16 mouse cellular contexts compared by ENCODE assay signal in the genomic region with DNA sequence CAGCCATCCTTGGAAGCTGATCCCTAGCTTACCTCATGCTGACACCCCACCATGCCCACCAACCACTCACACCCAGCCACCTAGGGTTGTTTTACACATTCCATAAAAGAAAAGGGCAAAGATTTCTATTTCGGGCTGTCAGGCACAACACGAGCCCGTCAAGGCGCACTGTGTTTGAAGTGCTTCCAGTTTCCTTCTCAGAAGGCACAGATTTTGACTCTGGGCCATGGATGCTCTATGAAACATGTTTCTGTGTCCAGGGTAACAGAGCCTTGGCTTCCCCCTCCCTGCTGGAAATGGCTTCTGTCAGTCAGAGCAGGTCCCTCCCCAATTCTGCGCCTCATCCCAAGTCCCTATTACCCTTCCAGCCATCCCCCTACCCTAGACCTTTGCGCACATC.
DNase-seq lines count a peak whose midpoint lies in the region; ATAC-seq and TF ChIP-seq lines count a peak whose summit lies in the region.
"Had no signal": no experiment of that assay in that cellular context is flagged by ENCODE, and none has a peak within 500 bp of the region (broad histone marks: within the 10 kb centered on the region; RNA-seq: fewer than 3 reads in every experiment).

No protein-coding gene starts in this region.

- H3K4me3 ChIP-seq in forebrain, postnatal 0 days (ENCODE audit: low read depth, low read length), result no peak overlapping the region
- H3K4me3 ChIP-seq in forebrain, embryonic 13.5 days, result no peak overlapping the region
- H3K4me3 ChIP-seq: embryonic facial prominence, embryonic 10.5 days; heart, embryonic 10.5 days; lung, embryonic 15.5 days; megakaryocyte, embryonic 14.5 days had no signal

- ATAC-seq in forebrain, postnatal 0 days, result peak; percentile 40; the same call in 1 of the 2 replicates
- ATAC-seq in forebrain, embryonic 13.5 days, result no peak
- ATAC-seq: intestine, embryonic 16.5 days had no signal

- no peaks in the 10 kb centered on the region for H3K36me3 ChIP-seq in forebrain, postnatal 0 days (ENCODE audit: insufficient read depth)
- no peaks in the 10 kb centered on the region for H3K36me3 ChIP-seq in forebrain, embryonic 13.5 days (ENCODE audit: poor library complexity, severe bottlenecking)
- H3K36me3 ChIP-seq: embryonic facial prominence, embryonic 10.5 days; heart, embryonic 10.5 days; lung, embryonic 15.5 days had no signal

- TF ChIP-seq CTCF in forebrain, postnatal 0 days (IDR thresholded peaks at IDR 0.05; ENCODE audit: low read depth), result no peak

- DNase-seq in forebrain, postnatal 0 days, result peak; percentile 79
- DNase-seq in layer of hippocampus, adult 8-10 months (ENCODE audit: low spot score in 2 of 2), result peak; percentile 30 to 50
- no peak for DNase-seq in layer of hippocampus, adult 9-10 months (ENCODE audit: low spot score)
- DNase-seq in brain, adult 2 months (ENCODE audit: low read depth, low spot score), result peak; percentile 85
- DNase-seq in left cerebral cortex, postnatal 25 days (ENCODE audit: low spot score in 2 of 2), result peak; percentile 45 to 75
- DNase-seq in urinary bladder, adult 2 months (ENCODE audit: low spot score), result no peak
- DNase-seq: cerebellum, adult 9-11 months; heart, postnatal 4 days; kidney, postnatal 25 days; thymus, adult 18-20 months had no signal

- 62% methylated on average over 6 of the region's 6 CpGs for WGBS in forebrain, postnatal 0 days
- 84% methylated on average over 6 of the region's 6 CpGs for WGBS in forebrain, embryonic 13.5 days

- no peaks in the 10 kb centered on the region for H3K27me3 ChIP-seq in forebrain, postnatal 0 days (ENCODE audit: insufficient read depth, low read length)
- no peaks in the 10 kb centered on the region for H3K27me3 ChIP-seq in forebrain, embryonic 13.5 days
- H3K27me3 ChIP-seq: lung, embryonic 15.5 days; megakaryocyte, embryonic 14.5 days had no signal

- intact Hi-C loops in left cerebral cortex, postnatal 25 days (cut with DNase I), result no loop called here

- H3K9ac ChIP-seq in forebrain, postnatal 0 days, result no peak overlapping the region
- H3K9ac ChIP-seq in forebrain, embryonic 13.5 days, result no peak overlapping the region
- H3K9ac ChIP-seq: lung, embryonic 15.5 days had no signal

- H3K9me3 ChIP-seq in forebrain, postnatal 0 days (ENCODE audit: low read length), result no peaks in the 10 kb centered on the region
- no peaks in the 10 kb centered on the region for H3K9me3 ChIP-seq in forebrain, embryonic 13.5 days (replicated peaks)
- H3K9me3 ChIP-seq: embryonic facial prominence, embryonic 10.5 days; heart, embryonic 10.5 days; lung, embryonic 15.5 days; megakaryocyte, embryonic 14.5 days had no signal

- no peak overlapping the region for H3K4me2 ChIP-seq in forebrain, postnatal 0 days (ENCODE audit: low read depth)
- H3K4me2 ChIP-seq in forebrain, embryonic 13.5 days, result no peak overlapping the region
- H3K4me2 ChIP-seq: lung, embryonic 15.5 days had no signal

- no peak overlapping the region for H3K27ac ChIP-seq in forebrain, postnatal 0 days (ENCODE audit: low read depth, low read length)
- no peak overlapping the region for H3K27ac ChIP-seq in forebrain, embryonic 13.5 days
- H3K27ac ChIP-seq: embryonic facial prominence, embryonic 10.5 days; heart, embryonic 10.5 days; lung, embryonic 15.5 days had no signal

- H3K4me1 ChIP-seq in forebrain, postnatal 0 days (ENCODE audit: insufficient read depth), result peaks cover 26% of the 10 kb centered on the region
- peaks cover 55% of the 10 kb centered on the region for H3K4me1 ChIP-seq in forebrain, embryonic 13.5 days

Comparison
In these comparisons a context has a peak if more than half of its experiments do, and no peak if none do; other contexts are left out.
1. DNase-seq: peak in forebrain, postnatal 0 days (single experiment), layer of hippocampus, adult 8-10 months (2 of 2), brain, adult 2 months (single experiment) and left cerebral cortex, postnatal 25 days (2 of 2); none in layer of hippocampus, adult 9-10 months (single experiment) and urinary bladder, adult 2 months (single experiment).